Mouse (Mus musculus): ENCODE results near the gene Igf2r. TPM values are rescaled to one million over a fixed set of nuclear protein-coding genes. Genes with fewer than 3 reads are reported as not detected.

The Igf2r gene
- polyA plus RNA-seq, 1 experiment from 2014 or later: 70.4 TPM

GRCm38 (mm10) chr17:12782861-12783847 lies 13.7 kb upstream of the Igf2r start:
- in situ Hi-C loops (cut with MboI; ENCODE audit: low pct_unique_long_range_greater_than_20kb): no loop called here
- no peaks in the 10 kb centered on the region for H3K27me3 ChIP-seq
- ChIA-PET CTCF (interaction anchor here (1.4 kb wide), 1 partner anchor 70 kb away, joined by 3 read pairs; no protein-coding TSS in a partner anchor), POLR2A (no interaction called here)
- TF ChIP-seq CTCF (IDR thresholded peaks at IDR 0.05): no peak
- DNase-seq (ENCODE audit: low read depth, low spot score): no peak
- no peak for ATAC-seq

DNA sequence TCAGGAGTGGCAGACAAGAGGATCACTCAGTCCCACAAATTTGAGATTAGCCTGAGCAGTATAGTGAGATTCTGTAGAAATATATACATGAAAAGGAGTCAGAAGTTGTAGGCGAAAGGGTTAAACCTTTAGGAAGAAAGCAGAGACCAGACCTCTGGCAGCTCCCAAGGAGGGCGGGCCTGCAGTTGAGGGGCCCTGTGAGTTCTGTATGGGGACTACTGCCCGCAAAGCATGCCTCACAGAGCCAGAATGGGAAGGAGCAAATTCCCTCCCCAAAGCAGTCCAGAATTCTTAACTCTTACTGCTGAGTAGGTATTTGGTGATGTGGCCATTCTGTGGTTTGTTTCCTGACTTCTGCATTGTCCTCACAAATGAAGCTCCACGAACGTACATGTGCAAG lies 11.6 kb upstream of the Igf2r start:
- no peak for TF ChIP-seq CTCF (IDR thresholded peaks at IDR 0.05)
- ATAC-seq (no peak), DNase-seq (ENCODE audit: low read depth, low spot score) (no peak)
- no peaks in the 10 kb centered on the region for H3K27me3 ChIP-seq
- in situ Hi-C loops (cut with MboI; ENCODE audit: low pct_unique_long_range_greater_than_20kb): no loop called here
- ChIA-PET CTCF (no interaction called here), POLR2A (no interaction called here)

DNA sequence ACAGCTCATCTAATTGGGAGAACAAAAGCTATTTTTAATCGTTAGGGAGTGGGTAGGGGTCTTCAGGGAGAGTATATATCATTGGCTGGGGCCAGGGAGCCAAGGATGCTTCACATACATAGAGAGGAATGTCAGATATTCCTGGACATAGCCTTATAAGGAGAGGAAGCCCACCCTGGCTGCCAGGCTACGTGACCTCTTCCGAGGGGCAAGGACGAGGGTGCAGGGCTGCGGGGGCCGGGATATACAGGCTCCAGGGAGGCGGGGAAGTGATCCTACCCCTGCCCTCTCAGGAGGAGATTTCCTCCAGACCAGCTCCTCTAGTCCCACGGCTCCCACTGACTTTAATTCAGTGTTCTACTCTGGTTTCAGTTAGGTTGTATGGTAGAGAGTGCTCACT lies 10.7 kb upstream of the Igf2r start:
- CTCF ChIA-PET: interaction anchor here (0.8 to 2.9 kb wide), 4 partner anchors 9 to 56 kb away, joined by 3 to 8 read pairs (median 4); no protein-coding TSS in a partner anchor
- no peaks in the 10 kb centered on the region for H3K27me3 ChIP-seq
- no peak for DNase-seq (ENCODE audit: low read depth, low spot score)
- no peak for ATAC-seq
- TF ChIP-seq CTCF (IDR thresholded peaks at IDR 0.05): no peak
- POLR2A ChIA-PET: no interaction called here
- in situ Hi-C loops (cut with MboI; ENCODE audit: low pct_unique_long_range_greater_than_20kb): no loop called here

GRCm38 (mm10) chr17:12779442-12779841 lies 10.0 kb upstream of the Igf2r start:
- ATAC-seq (no peak), DNase-seq (ENCODE audit: low read depth, low spot score) (no peak)
- POLR2A ChIA-PET: no interaction called here
- TF ChIP-seq CTCF (IDR thresholded peaks at IDR 0.05): no peak
- in situ Hi-C loops (cut with MboI; ENCODE audit: low pct_unique_long_range_greater_than_20kb): no loop called here
- CTCF ChIA-PET: interaction anchor here (0.8 to 2.9 kb wide), 4 partner anchors 9 to 55 kb away, joined by 3 to 8 read pairs (median 4); no protein-coding TSS in a partner anchor
- H3K27me3 ChIP-seq: no peaks in the 10 kb centered on the region

DNA sequence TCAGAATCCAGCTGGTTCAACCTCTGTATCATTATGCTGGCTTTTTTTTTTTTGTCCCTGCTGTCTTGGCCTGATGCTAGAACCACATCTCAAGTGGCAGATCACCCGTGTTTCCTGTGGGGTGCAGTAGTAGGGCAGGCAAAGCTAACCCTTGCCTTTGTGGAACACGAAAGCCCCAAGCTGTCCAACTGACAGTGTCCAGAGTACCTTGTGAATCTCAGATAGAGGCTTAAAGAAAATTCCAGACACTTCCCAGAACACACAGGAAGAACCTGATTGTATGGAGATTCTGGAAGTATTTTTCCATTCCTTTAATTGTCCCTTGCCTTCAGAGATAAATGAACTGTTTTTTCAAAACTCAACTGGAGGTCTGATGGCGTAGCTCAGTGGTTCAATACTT lies 4.5 kb upstream of the Igf2r start:
- DNase-seq (ENCODE audit: low read depth, low spot score): no peak
- in situ Hi-C loops (cut with MboI; ENCODE audit: low pct_unique_long_range_greater_than_20kb): no loop called here
- no peaks in the 10 kb centered on the region for H3K27me3 ChIP-seq
- no peak for TF ChIP-seq CTCF (IDR thresholded peaks at IDR 0.05)
- no peak for ATAC-seq
- ChIA-PET POLR2A (interaction anchor here (0.6 kb wide), 1 partner anchor 104 kb away, joined by 4 read pairs; no protein-coding TSS in a partner anchor), CTCF (interaction anchor here (0.8 to 1.2 kb wide), 3 partner anchors 16 to 46 kb away, joined by 3 read pairs; no protein-coding TSS in a partner anchor)

DNA sequence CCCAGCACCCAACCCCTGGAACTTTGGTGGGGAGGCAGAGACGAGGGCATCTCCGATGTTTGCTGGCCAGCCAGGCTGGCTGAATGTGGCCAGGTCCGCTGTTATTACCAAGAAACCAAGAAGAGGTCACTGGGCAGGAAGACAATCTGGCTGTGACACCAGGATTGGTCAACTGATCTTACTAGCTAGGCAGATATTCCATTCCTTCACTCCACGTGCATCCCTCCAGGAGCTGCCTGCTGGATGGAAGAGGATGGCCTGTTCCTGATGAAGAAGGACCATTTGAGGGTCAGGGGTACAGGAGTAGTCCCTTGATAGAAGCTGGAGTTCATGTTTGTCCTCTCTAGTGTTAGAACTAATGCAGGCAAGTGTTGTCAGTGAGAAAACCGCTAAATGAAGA lies 1.0 kb upstream of the Igf2r start:
- H3K27me3 ChIP-seq: no peaks in the 10 kb centered on the region
- no peak for TF ChIP-seq CTCF (IDR thresholded peaks at IDR 0.05)
- in situ Hi-C loops (cut with MboI; ENCODE audit: low pct_unique_long_range_greater_than_20kb): no loop called here
- DNase-seq (ENCODE audit: low read depth, low spot score) (no peak), ATAC-seq (no peak)
- ChIA-PET POLR2A (no interaction called here), CTCF (interaction anchor here (1.0 kb wide), 2 partner anchors 9 to 49 kb away, joined by 3 to 4 read pairs; no protein-coding TSS in a partner anchor)

- ATAC-seq: peak; percentile 44
- in situ Hi-C loops (cut with MboI; ENCODE audit: low pct_unique_long_range_greater_than_20kb): no loop called here
- no peak for DNase-seq (ENCODE audit: low read depth, low spot score)
- H3K27me3 ChIP-seq: no peaks in the 10 kb centered on the region
- ChIA-PET POLR2A (interaction anchor here (1.0 kb wide), 1 partner anchor 22 kb away, joined by 3 read pairs; no protein-coding TSS in a partner anchor), CTCF (interaction anchor here (0.7 to 1.9 kb wide), 3 partner anchors 11 to 17 kb away, joined by 3 to 5 read pairs (median 3); no protein-coding TSS in a partner anchor)
- no peak for TF ChIP-seq CTCF (IDR thresholded peaks at IDR 0.05)
Measured at GRCm38 (mm10) chr17:12768415-12769379, 767 bp downstream of the Igf2r start.

DNA sequence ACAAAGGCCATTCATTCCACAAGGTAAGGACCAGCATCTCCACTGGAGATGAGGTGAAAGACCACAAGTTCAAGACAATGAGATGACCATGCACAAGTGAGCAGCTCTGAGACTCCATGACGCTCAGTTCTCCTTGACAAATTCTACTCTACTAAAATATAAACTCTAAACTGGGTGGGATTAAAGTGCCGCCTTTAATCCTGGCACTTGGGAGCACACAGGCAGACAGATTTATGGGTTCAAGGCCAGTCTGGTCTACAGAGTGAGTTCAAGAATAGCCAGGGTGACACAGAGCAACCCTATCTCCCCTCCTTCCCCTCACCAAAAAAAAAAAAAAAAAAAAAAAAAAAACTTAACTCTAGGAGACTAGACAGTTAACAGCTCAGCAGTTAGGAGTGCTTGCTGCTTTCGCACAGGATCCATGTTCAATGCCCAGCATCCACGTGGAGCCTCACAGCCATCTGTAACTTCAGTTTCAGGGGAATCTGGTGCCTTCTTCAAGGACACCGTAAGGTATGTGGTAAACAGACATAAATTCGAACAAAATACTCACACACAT lies 2.1 kb downstream of the Igf2r start:
- DNase-seq (ENCODE audit: low read depth, low spot score): no peak
- H3K27me3 ChIP-seq: no peaks in the 10 kb centered on the region
- TF ChIP-seq CTCF (IDR thresholded peaks at IDR 0.05): no peak
- in situ Hi-C loops (cut with MboI; ENCODE audit: low pct_unique_long_range_greater_than_20kb): no loop called here
- ChIA-PET POLR2A (interaction anchor here (0.6 to 1.4 kb wide), 4 partner anchors 11 to 499 kb away, joined by 3 to 6 read pairs (median 4); no protein-coding TSS in a partner anchor), CTCF (interaction anchor here (1.0 to 1.9 kb wide), 3 partner anchors 10 to 16 kb away, joined by 3 to 5 read pairs (median 3); no protein-coding TSS in a partner anchor)
- no peak for ATAC-seq

- TF ChIP-seq CTCF (IDR thresholded peaks at IDR 0.05): no peak
- in situ Hi-C loops (cut with MboI; ENCODE audit: low pct_unique_long_range_greater_than_20kb): no loop called here
- POLR2A ChIA-PET: no interaction called here
- ATAC-seq (no peak), DNase-seq (ENCODE audit: low read depth, low spot score) (no peak)
- CTCF ChIA-PET: interaction anchor here (0.7 to 1.2 kb wide), 2 partner anchors 14 to 24 kb away, joined by 3 to 4 read pairs; no protein-coding TSS in a partner anchor
- H3K27me3 ChIP-seq: no peaks in the 10 kb centered on the region
Measured at GRCm38 (mm10) chr17:12763412-12763811, 6.1 kb downstream of the Igf2r start.

Data from Patski (cell line).